Mouse (Mus musculus): ENCODE measurements around the gene Ehmt2. TPM values are rescaled to one million over a fixed set of nuclear protein-coding genes. Genes with fewer than 3 reads are reported as not detected.
"Not testable (repeated sequence)": the region's sequence is repeated elsewhere in the genome, so short reads cannot be mapped to it uniquely, and the experiment has no call there.

The Ehmt2 gene
- total and polyA plus RNA-seq, 2 experiments from 2014 or later, result 61.8 to 302 TPM

DNA sequence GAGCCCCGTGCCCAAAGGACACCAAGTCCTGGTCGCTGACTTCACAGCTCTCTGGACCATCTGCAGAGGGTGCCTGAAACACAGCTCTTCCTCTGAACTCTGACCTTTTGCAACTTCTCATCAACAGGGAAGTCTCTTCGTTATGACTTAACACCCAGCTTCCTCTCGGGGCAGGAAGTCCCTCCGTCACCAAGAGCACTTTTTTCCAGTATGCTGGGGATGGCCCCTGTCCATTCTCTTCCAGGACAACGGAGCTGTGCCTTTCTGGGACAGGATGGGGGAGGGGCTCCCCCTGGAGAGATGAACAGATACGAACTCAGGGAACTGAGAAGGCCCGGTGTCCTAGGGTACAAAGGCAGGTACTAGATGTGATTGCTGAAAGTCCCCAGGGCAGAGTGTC, 36.6 kb downstream of the Ehmt2 start:
- no peak for ATAC-seq

DNA sequence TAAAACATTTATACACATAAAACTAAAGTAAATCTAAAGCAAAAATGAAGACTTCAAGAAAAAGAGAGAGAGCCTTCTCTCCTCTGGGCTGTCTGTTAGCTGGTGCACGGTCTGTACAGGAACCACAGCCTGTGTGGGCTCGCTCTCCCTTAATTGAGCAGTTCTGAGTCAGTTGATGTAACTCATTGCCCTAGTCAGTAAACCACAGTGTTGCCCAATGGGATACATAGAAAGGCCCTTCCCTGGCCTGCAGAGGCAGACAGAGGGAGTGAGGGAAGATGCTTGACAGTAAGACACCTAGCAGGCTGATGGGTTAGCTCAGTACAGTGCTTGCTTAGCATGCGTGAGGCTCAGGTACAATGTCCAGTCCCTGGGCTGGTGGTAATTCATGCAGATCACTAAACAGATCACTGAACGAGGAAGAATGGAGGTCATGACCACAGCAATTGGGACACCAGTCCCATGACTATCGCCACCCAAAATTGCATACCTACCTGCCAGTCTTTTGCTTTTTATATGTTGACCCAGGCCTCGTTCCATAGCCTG, 39.8 kb downstream of the Ehmt2 start:
- TF ChIP-seq CTCF (IDR thresholded peaks at IDR 0.05; ENCODE audit: low read depth), result no peak

More for the DNA sequence above, 36.6 kb downstream of the Ehmt2 start:
- peaks cover 20% of the 10 kb centered on the region for H3K36me3 ChIP-seq (ENCODE audit: insufficient read depth)
- DNase-seq, result no peak
- no peak overlapping the region for H3K9ac ChIP-seq
- no peak overlapping the region for H3K4me3 ChIP-seq (ENCODE audit: low read depth, low read length)
- 59% methylated on average over 8 of the region's 8 CpGs for WGBS
- H3K9me3 ChIP-seq (ENCODE audit: low read length), result no peaks in the 10 kb centered on the region
- H3K4me2 ChIP-seq (ENCODE audit: low read depth), result no peak overlapping the region
- peaks cover 7% of the 10 kb centered on the region for H3K4me1 ChIP-seq (ENCODE audit: insufficient read depth)
- TF ChIP-seq CTCF (IDR thresholded peaks at IDR 0.05; ENCODE audit: low read depth), result no peak
- no peak overlapping the region for H3K27ac ChIP-seq (ENCODE audit: low read depth, low read length)
- H3K27me3 ChIP-seq (ENCODE audit: insufficient read depth, low read length), result no peaks in the 10 kb centered on the region

DNA sequence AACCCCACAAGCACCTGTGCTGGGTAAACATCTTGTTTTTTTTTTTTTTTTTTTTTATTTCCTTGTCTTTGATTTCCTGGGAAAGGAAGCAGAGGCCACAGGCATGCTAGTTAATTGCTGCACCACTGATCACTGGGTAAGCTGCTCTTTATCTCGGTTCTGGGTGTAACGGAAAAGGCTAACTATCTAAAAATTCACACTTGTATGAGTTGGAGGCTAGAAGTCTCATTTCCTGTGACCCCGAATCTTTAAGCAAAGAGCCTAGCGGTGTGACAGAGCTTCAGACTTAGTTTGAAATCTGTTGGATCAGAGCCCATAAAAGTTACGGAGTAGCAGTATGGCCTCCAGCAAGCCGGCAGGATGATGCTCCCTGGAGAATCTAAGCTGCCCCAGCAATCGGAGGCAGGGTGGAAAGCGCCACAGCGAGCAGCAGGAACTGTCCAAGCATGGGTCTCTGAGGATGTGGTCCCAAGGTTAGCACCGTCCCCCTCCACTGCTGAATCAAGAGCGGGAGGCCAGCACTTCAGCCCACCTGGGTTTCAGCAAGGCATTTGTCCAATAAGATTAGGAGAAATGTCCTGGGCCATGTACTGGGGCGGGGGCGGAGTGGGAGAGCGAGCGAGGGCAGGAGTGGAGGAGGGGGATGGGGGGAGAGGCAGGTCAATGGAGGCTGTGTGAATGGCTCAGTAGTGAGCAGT, 43.2 kb downstream of the Ehmt2 start:
- H3K9ac ChIP-seq, result no peak overlapping the region
- peak overlapping the region; percentile 30; the same call in 1 of the 2 replicates for H3K4me2 ChIP-seq (ENCODE audit: low read depth)
- ATAC-seq (no peak), DNase-seq (no peak)
- H3K4me1 ChIP-seq (ENCODE audit: insufficient read depth), result no peaks in the 10 kb centered on the region
- no peaks in the 10 kb centered on the region for H3K27me3 ChIP-seq (ENCODE audit: insufficient read depth, low read length)
- H3K4me3 ChIP-seq (ENCODE audit: low read depth, low read length), result 0 out of 2 replicates have a peak overlapping the region, but pooled peaks have one; percentile 1
- 5% methylated on average over 15 of the region's 15 CpGs for WGBS
- no peaks in the 10 kb centered on the region for H3K9me3 ChIP-seq (ENCODE audit: low read length)
- no peak for TF ChIP-seq CTCF (IDR thresholded peaks at IDR 0.05; ENCODE audit: low read depth)
- no peak overlapping the region for H3K27ac ChIP-seq (ENCODE audit: low read depth, low read length)
- H3K36me3 ChIP-seq (ENCODE audit: insufficient read depth), result no peaks in the 10 kb centered on the region

More for the DNA sequence above, 39.8 kb downstream of the Ehmt2 start:
- H3K36me3 ChIP-seq (ENCODE audit: insufficient read depth), result peaks cover 20% of the 10 kb centered on the region
- ATAC-seq (no peak), DNase-seq (no peak)
- H3K4me1 ChIP-seq (ENCODE audit: insufficient read depth), result no peaks in the 10 kb centered on the region
- no peak overlapping the region for H3K4me3 ChIP-seq (ENCODE audit: low read depth, low read length)
- H3K27me3 ChIP-seq (ENCODE audit: insufficient read depth, low read length), result no peaks in the 10 kb centered on the region
- H3K9ac ChIP-seq, result no peak overlapping the region
- H3K4me2 ChIP-seq (ENCODE audit: low read depth), result no peak overlapping the region
- H3K9me3 ChIP-seq (ENCODE audit: low read length), result no peaks in the 10 kb centered on the region
- 85% methylated on average over 6 of the region's 6 CpGs for WGBS
- no peak overlapping the region for H3K27ac ChIP-seq (ENCODE audit: low read depth, low read length)

DNA sequence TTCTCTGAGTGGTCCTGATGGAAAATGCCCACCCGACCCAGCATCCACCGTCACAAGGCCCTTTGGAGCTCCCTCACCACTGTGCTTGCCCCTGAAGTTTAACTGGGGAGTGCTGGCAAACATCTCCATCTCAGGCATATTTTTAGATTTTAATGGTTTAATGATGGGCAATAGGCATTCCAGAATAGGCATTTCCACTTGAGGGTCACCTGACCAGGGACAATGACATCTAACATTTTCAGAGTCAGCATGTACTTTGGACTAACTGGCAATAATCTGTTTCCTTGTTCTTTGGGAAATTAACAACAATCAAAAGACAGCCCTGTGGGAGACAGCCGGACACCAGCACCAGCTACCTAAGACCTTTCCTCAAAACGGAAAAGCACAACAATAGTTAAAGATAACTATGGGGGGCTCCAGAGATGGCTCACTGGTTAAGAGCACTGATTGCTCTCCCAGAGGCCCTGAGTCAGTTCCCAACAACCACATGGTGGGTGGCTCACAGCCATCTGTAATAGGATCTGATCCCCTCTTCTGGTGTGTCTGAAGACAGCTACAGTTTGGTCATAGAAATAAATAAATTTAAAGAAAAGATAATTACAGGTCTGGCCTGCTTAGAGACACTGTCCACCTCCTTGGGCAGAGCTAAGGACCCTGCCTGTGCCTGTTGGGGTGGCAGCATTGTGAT, 45.0 kb downstream of the Ehmt2 start:
- H3K4me3 ChIP-seq (ENCODE audit: low read depth, low read length), result no peak overlapping the region
- no peak for DNase-seq
- H3K4me2 ChIP-seq (ENCODE audit: low read depth), result no peak overlapping the region
- no peaks in the 10 kb centered on the region for H3K9me3 ChIP-seq (ENCODE audit: low read length)
- H3K27me3 ChIP-seq (ENCODE audit: insufficient read depth, low read length), result no peaks in the 10 kb centered on the region
- ATAC-seq, result no peak
- WGBS, result 83% methylated on average over 4 of the region's 4 CpGs
- no peak overlapping the region for H3K27ac ChIP-seq (ENCODE audit: low read depth, low read length)
- no peak for TF ChIP-seq CTCF (IDR thresholded peaks at IDR 0.05; ENCODE audit: low read depth)
- H3K9ac ChIP-seq, result no peak overlapping the region
- H3K4me1 ChIP-seq (ENCODE audit: insufficient read depth), result no peaks in the 10 kb centered on the region
- H3K36me3 ChIP-seq (ENCODE audit: insufficient read depth), result no peaks in the 10 kb centered on the region

DNA sequence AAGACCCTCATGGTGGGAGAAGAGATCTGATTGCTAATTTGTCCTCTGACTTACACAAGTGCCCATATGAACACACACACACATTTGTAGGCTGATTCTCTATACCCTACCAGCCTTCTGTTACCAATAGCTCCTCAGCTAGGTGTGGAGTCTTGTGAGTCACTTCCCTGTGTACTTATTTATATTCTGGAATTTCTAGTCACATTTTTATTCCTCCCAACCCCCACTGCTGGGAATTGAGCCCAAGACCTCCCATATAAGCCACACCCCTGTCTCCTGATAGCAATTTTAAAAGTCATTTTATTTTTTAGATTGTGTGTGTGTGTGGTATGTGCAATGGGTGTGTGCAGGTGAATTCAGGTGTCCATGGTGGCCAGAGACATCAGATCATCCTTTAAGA, 46.1 kb downstream of the Ehmt2 start:
- TF ChIP-seq CTCF (IDR thresholded peaks at IDR 0.05; ENCODE audit: low read depth), result no peak
- DNase-seq (no peak), ATAC-seq (no peak)
- no peak overlapping the region for H3K9ac ChIP-seq
- no peaks in the 10 kb centered on the region for H3K27me3 ChIP-seq (ENCODE audit: insufficient read depth, low read length)
- no peak overlapping the region for H3K27ac ChIP-seq (ENCODE audit: low read depth, low read length)
- H3K36me3 ChIP-seq (ENCODE audit: insufficient read depth), result no peaks in the 10 kb centered on the region
- no peak overlapping the region for H3K4me2 ChIP-seq (ENCODE audit: low read depth)
- H3K4me1 ChIP-seq (ENCODE audit: insufficient read depth), result no peaks in the 10 kb centered on the region
- H3K4me3 ChIP-seq (ENCODE audit: low read depth, low read length), result no peak overlapping the region
- no peaks in the 10 kb centered on the region for H3K9me3 ChIP-seq (ENCODE audit: low read length)

DNA sequence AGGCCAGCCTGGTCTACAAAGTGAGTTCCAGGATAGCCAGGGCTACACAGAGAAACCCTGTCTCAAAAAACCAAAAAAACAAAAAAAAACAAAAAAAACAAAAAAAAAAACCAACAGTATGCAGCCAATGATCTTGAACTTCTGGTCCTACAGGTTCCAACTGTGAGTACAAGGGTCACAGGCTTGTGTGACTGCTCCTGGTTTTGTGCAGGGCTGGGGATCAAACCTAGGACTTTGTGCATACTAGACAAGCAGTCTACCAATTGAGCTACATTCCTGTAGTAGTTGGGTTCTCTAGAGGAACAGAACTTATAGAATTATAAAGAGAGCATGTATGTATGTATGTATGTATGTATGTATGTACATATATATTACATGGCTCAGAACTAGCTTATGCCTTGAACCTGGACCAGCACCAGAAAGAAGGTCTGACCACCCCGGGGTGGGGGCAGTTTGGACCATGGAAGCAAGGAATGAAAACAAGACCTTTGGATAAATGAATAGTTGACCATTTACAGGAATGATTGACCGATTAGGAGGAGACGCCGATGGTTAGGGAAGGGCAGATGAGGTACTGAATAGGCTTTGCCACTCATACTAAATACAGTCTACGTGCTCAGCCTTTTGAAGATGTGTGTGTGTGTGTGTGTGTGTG, 48.3 kb downstream of the Ehmt2 start:
- Histone ChIP-seq H3K9me3 (ENCODE audit: low read length) (no peaks in the 10 kb centered on the region), H3K27me3 (ENCODE audit: insufficient read depth, low read length) (no peaks in the 10 kb centered on the region), H3K9ac (no peak overlapping the region), H3K4me1 (ENCODE audit: insufficient read depth) (peaks cover 8% of the 10 kb centered on the region), H3K36me3 (ENCODE audit: insufficient read depth) (peaks cover 10% of the 10 kb centered on the region), H3K4me3 (ENCODE audit: low read depth, low read length) (no peak overlapping the region), H3K27ac (ENCODE audit: low read depth, low read length) (no peak overlapping the region), H3K4me2 (ENCODE audit: low read depth) (no peak overlapping the region)
- no peak for DNase-seq
- 90% methylated on average over 5 of the region's 5 CpGs for WGBS
- no peak for ATAC-seq
- TF ChIP-seq CTCF (IDR thresholded peaks at IDR 0.05; ENCODE audit: low read depth), result no peak

DNA sequence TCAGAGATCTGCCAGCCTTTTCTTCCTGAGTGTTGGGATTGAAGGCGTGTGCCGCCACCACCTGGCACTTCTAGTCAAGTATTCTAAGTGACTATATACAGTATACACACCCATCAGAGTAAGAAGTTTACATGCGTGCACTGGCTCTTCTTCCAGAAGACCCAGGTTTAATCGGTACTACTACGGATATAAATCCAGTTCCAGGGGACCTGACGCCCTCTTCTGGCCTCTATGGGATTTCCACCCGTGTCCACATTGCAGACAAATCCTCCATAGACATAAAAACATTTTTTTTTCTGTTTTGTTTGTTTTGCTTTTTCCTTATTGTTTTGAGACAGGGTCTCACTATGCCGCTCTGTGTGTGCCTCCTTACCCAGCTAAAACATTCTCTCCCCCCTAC, 49.3 kb downstream of the Ehmt2 start:
- Histone ChIP-seq H3K4me2 (ENCODE audit: low read depth) (no peak overlapping the region), H3K9me3 (ENCODE audit: low read length) (no peaks in the 10 kb centered on the region), H3K36me3 (ENCODE audit: insufficient read depth) (peaks cover 10% of the 10 kb centered on the region), H3K27me3 (ENCODE audit: insufficient read depth, low read length) (no peaks in the 10 kb centered on the region), H3K9ac (no peak overlapping the region), H3K4me3 (ENCODE audit: low read depth, low read length) (no peak overlapping the region), H3K27ac (ENCODE audit: low read depth, low read length) (no peak overlapping the region), H3K4me1 (ENCODE audit: insufficient read depth) (peaks cover 8% of the 10 kb centered on the region)
- ATAC-seq (no peak), DNase-seq (peak; percentile 36)
- WGBS, result 20% methylated on average over 8 of the region's 8 CpGs
- TF ChIP-seq CTCF (IDR thresholded peaks at IDR 0.05; ENCODE audit: low read depth), result peak; percentile 51

DNA sequence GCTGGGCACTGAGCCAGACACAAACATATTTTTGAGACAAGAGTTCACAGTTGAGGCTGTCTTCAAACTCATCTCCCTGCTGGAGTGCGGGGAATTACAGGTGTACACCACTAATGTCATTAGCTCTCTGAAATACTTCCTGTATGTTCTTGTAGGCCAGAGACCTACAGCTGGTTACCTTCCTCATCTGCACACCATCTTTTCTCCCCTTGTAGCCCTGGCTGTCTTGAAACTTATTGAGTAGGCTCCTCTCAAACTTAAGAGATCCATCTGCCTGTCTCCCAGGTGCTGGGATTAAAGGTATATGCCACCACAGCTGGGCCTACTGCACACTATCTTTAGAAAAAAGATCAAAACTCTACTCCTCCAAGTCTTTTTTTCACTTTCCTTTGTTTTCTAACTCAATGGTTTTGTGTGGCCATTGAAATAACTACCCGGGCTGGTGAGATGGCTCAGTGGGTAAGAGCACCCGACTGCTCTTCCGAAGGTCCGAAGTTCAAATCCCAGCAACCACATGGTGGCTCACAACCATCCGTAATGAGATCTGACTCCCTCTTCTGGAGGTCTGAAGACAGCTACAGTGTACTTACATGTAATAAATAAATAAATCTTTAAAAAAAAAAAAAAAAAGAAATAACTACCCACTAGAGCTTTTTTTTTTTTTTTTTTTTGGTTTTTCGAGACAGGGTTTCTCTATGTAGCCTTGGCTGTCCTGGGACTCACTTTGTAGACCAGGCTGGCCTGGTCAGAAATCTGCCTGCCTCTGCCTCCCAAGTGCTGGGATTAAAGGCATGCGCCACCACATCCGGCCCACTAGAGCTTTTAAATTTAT, 50.7 kb downstream of the Ehmt2 start:
- not testable (repeated sequence) for ATAC-seq; H3K9ac ChIP-seq; H3K4me2 ChIP-seq (ENCODE audit: low read depth); DNase-seq; H3K27ac ChIP-seq (ENCODE audit: low read depth, low read length); H3K4me1 ChIP-seq (ENCODE audit: insufficient read depth); H3K9me3 ChIP-seq (ENCODE audit: low read length); H3K27me3 ChIP-seq (ENCODE audit: insufficient read depth, low read length); H3K4me3 ChIP-seq (ENCODE audit: low read depth, low read length)
- H3K36me3 ChIP-seq (ENCODE audit: insufficient read depth), result peaks cover 10% of the 10 kb centered on the region
- WGBS, result 64% methylated on average over 9 of the region's 9 CpGs

Measured in forebrain, postnatal 0 days (tissue).